In genomic region chr7:66660291-66660690, GRCm38 (mm10) we compare ENCODE assay signal across 13 mouse cellular contexts. TPM values are rescaled to one million over a fixed set of nuclear protein-coding genes. Genes with fewer than 3 reads are reported as not detected.
A peak's percentile ranks its signal among the peaks of the same experiment; 100 is the strongest.
DNase-seq lines count a peak whose midpoint lies in the region; ATAC-seq and TF ChIP-seq lines count a peak whose summit lies in the region.
"Had no signal": no experiment of that assay in that cellular context is flagged by ENCODE, and none has a peak within 500 bp of the region (broad histone marks: within the 10 kb centered on the region; RNA-seq: fewer than 3 reads in every experiment).

No protein-coding gene starts in this region.

- peaks cover 15% of the 10 kb centered on the region for H3K36me3 ChIP-seq in forebrain, postnatal 0 days (ENCODE audit: insufficient read depth)
- H3K36me3 ChIP-seq in forebrain, embryonic 10.5 days (replicated peaks): peaks cover 49% of the 10 kb centered on the region
- peaks cover 16% of the 10 kb centered on the region for H3K36me3 ChIP-seq in embryonic facial prominence, embryonic 15.5 days

- H3K27ac ChIP-seq in forebrain, postnatal 0 days (ENCODE audit: low read depth, low read length): no peak overlapping the region
- no peak overlapping the region for H3K27ac ChIP-seq in forebrain, embryonic 10.5 days
- no peak overlapping the region for H3K27ac ChIP-seq in left cerebral cortex, adult 2 months
- H3K27ac ChIP-seq in embryonic facial prominence, embryonic 15.5 days (replicated peaks): no peak overlapping the region
- H3K27ac ChIP-seq: hindbrain, embryonic 10.5 days; midbrain, embryonic 12.5 days; neural tube, embryonic 15.5 days had no signal

- H3K4me2 ChIP-seq in forebrain, postnatal 0 days (ENCODE audit: low read depth): no peak overlapping the region
- H3K4me2 ChIP-seq in embryonic facial prominence, embryonic 15.5 days (replicated peaks): no peak overlapping the region
- H3K4me2 ChIP-seq: midbrain, embryonic 12.5 days; neural tube, embryonic 15.5 days had no signal

- no peaks in the 10 kb centered on the region for H3K9me3 ChIP-seq in forebrain, postnatal 0 days (ENCODE audit: low read length)
- H3K9me3 ChIP-seq in forebrain, embryonic 10.5 days: no peaks in the 10 kb centered on the region
- H3K9me3 ChIP-seq in embryonic facial prominence, embryonic 15.5 days (replicated peaks): no peaks in the 10 kb centered on the region
- H3K9me3 ChIP-seq: hindbrain, embryonic 10.5 days; midbrain, embryonic 12.5 days; neural tube, embryonic 15.5 days had no signal

- ATAC-seq in forebrain, postnatal 0 days: no peak
- ATAC-seq in embryonic facial prominence, embryonic 15.5 days (ENCODE audit: insufficient number of reproducible peaks, low FRiP score, low TSS enrichment, low read depth): 0 out of 2 replicates have a peak, but pooled peaks have one; percentile 34
- ATAC-seq: forebrain, embryonic 14.5 days had no signal

- 0 out of 2 replicates have a peak, but pooled peaks have one; percentile 20 for TF ChIP-seq CTCF in forebrain, postnatal 0 days (IDR thresholded peaks at IDR 0.05; ENCODE audit: low read depth)
- peak; percentile 8 for TF ChIP-seq CTCF in left cerebral cortex, adult 2 months (IDR thresholded peaks at IDR 0.05)

- DNase-seq in forebrain, postnatal 0 days: no peak
- no peak for DNase-seq in forebrain, embryonic 10.5 days (ENCODE audit: extremely low spot score, low spot score)
- DNase-seq in left cerebral cortex, adult 2 months (ENCODE audit: extremely low spot score in 1 of 2, low spot score in 2 of 2): no peak
- DNase-seq in left cerebral cortex, adult 9 months (ENCODE audit: low spot score in 2 of 2): no peak
- peak; percentile 9 for DNase-seq in MN1 (ENCODE audit: low spot score)
- no peak for DNase-seq in spleen, adult 12 weeks (ENCODE audit: low spot score)
- DNase-seq in adrenal gland, postnatal 25 days: no peak
- DNase-seq: kidney, postnatal 10 days had no signal

- H3K4me3 ChIP-seq in forebrain, postnatal 0 days (ENCODE audit: low read depth, low read length): no peak overlapping the region
- no peak overlapping the region for H3K4me3 ChIP-seq in forebrain, embryonic 10.5 days
- H3K4me3 ChIP-seq in left cerebral cortex, adult 2 months: no peak overlapping the region
- H3K4me3 ChIP-seq in embryonic facial prominence, embryonic 15.5 days (replicated peaks): no peak overlapping the region
- H3K4me3 ChIP-seq: hindbrain, embryonic 10.5 days; midbrain, embryonic 12.5 days; neural tube, embryonic 15.5 days had no signal

- WGBS in forebrain, postnatal 0 days: 81% methylated on average over 7 of the region's 7 CpGs
- WGBS in forebrain, embryonic 10.5 days: 88% methylated on average over 7 of the region's 7 CpGs
- WGBS in embryonic facial prominence, embryonic 15.5 days: 70% methylated on average over 7 of the region's 7 CpGs

- H3K9ac ChIP-seq in forebrain, postnatal 0 days: no peak overlapping the region
- no peak overlapping the region for H3K9ac ChIP-seq in embryonic facial prominence, embryonic 15.5 days
- H3K9ac ChIP-seq: midbrain, embryonic 12.5 days; neural tube, embryonic 15.5 days had no signal

- H3K4me1 ChIP-seq in forebrain, postnatal 0 days (ENCODE audit: insufficient read depth): no peaks in the 10 kb centered on the region
- no peaks in the 10 kb centered on the region for H3K4me1 ChIP-seq in forebrain, embryonic 10.5 days
- 0 out of 2 replicates have a peak, but pooled peaks cover 8% of the 10 kb centered on the region for H3K4me1 ChIP-seq in embryonic facial prominence, embryonic 15.5 days
- H3K4me1 ChIP-seq: hindbrain, embryonic 10.5 days; midbrain, embryonic 12.5 days had no signal

- intact Hi-C loops in left cerebral cortex, adult 2 months (cut with DNase I): loop anchor here (1.0 to 5.0 kb wide), 2 partner anchors 350 to 558 kb away; no protein-coding TSS in a partner anchor

- H3K27me3 ChIP-seq in forebrain, postnatal 0 days (ENCODE audit: insufficient read depth, low read length): no peaks in the 10 kb centered on the region
- H3K27me3 ChIP-seq in forebrain, embryonic 10.5 days (ENCODE audit: poor library complexity, severe bottlenecking): no peaks in the 10 kb centered on the region
- H3K27me3 ChIP-seq in embryonic facial prominence, embryonic 15.5 days: no peaks in the 10 kb centered on the region
- H3K27me3 ChIP-seq: midbrain, embryonic 12.5 days; neural tube, embryonic 15.5 days had no signal

RNA-seq across cellular contexts. Expression of gene Asb7, which starts 29.1 kb away (rescaled TPM):
- 19.1 and 29.9 TPM in 2 replicates for total RNA-seq in forebrain, postnatal 0 days (2014; rRNA removed)
- polyA plus RNA-seq in forebrain, postnatal 0 days (2015; fragmentation: Nextera tagmentation; extraction: Ambion mirVana): 10.2 and 12.3 TPM in 2 replicates
- 14.6 and 15.6 TPM in 2 replicates for polyA plus RNA-seq in forebrain, embryonic 10.5 days (2016; fragmentation: Nextera tagmentation; extraction: Ambion mirVana)
- total RNA-seq in left cerebral cortex, adult 2 months (2021): 10 to 100 TPM; 19.1 to 22.6 TPM
- polyA plus RNA-seq in embryonic facial prominence, embryonic 15.5 days (2015; fragmentation: Nextera tagmentation; extraction: Ambion mirVana): 15.8 and 17.3 TPM in 2 replicates
- total RNA-seq in adrenal gland, postnatal 25 days (2021): 13.7 and 20.2 TPM in 2 replicates

RNA-seq across cellular contexts. Expression of gene Lins1, which starts 29.4 kb away (rescaled TPM):
- 24.9 and 33.7 TPM in 2 replicates for total RNA-seq in forebrain, postnatal 0 days (2014; rRNA removed)
- polyA plus RNA-seq in forebrain, postnatal 0 days (2015; fragmentation: Nextera tagmentation; extraction: Ambion mirVana): 20.1 and 21.9 TPM in 2 replicates
- polyA plus RNA-seq in forebrain, embryonic 10.5 days (2016; fragmentation: Nextera tagmentation; extraction: Ambion mirVana): 22.9 and 24.6 TPM in 2 replicates
- total RNA-seq in left cerebral cortex, adult 2 months (2021): 1 to 10 TPM; 8.6 to 9.3 TPM
- 18.8 and 24.1 TPM in 2 replicates for polyA plus RNA-seq in embryonic facial prominence, embryonic 15.5 days (2015; fragmentation: Nextera tagmentation; extraction: Ambion mirVana)
- 9.8 and 14.5 TPM in 2 replicates for total RNA-seq in adrenal gland, postnatal 25 days (2021)
